Mouse (Mus musculus): ENCODE measurements around the gene H2afx.

DNA sequence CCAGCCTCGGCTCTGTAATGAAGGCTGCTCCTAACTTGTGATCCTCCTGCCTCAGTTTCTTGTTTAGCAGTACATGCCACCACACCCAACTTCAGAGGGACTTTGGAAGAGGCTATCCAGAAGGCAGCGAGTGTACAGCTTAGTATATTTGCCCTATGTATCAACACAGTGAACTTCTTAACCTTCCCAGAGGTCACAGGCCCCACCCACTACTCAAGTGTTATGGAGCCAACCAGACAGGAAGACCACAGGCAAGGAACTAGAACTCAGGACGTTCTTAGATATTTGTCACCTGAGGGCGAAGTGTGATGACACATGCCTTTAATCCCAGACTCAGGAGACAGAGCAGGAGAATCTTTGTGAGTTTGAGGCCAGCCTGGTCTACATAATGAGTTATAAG, 13.1 kb downstream of the H2afx start:
- no peak for TF ChIP-seq CTCF (IDR thresholded peaks at IDR 0.05; ENCODE audit: borderline replicate concordance, control insufficient read depth, extremely low read depth, insufficient read depth, low read length, poor library complexity)
- TF ChIP-seq POLR2A (IDR thresholded peaks at IDR 0.05; ENCODE audit: control insufficient read depth, extremely low read depth, insufficient read depth, low read length, poor library complexity): no peak
